Mouse (Mus musculus) MEL (cell line): Measurements from ENCODE around the gene Urb1. TPM values are rescaled to one million over a fixed set of nuclear protein-coding genes. Genes with fewer than 3 reads are reported as not detected.

Source experiments
- DNase-seq: peaks from one replicate; pipeline ENCODE4 v3.0.0; 2011; ENCODE audit warnings: low read depth, low spot score
- H3K27ac ChIP-seq: 2 replicates; pipeline ENCODE4 v1.5.1; 2012; ENCODE audit warnings: low read depth, mild to moderate bottlenecking, control low read depth, low read length, moderate library complexity; ENCODE audit not compliant: control insufficient read depth
- H3K27me3 ChIP-seq, 2 experiments: fragments of 150-350 bp in 1 of 2; sonication (generic) in 1 of 2; 2 replicates each; pipeline ENCODE4 v1.6.1; 2012; ENCODE audit warnings: low read length in 2 of 2, mild to moderate bottlenecking in 2 of 2, improper control_type of control experiment in 1 of 2, moderate library complexity in 1 of 2; ENCODE audit not compliant: insufficient read depth in 2 of 2, control insufficient read depth in 1 of 2
- H3K36me3 ChIP-seq, 2 experiments: 2 replicates each; pipeline ENCODE4 v1.6.1; 2012 to 2014; ENCODE audit warnings: low read length in 2 of 2, improper control_type of control experiment in 1 of 2, inconsistent platforms in 1 of 2, mild to moderate bottlenecking in 1 of 2; ENCODE audit not compliant: insufficient read depth in 2 of 2, control insufficient read depth in 1 of 2
- H3K4me1 ChIP-seq, 2 experiments: fragments of 150-350 bp in 1 of 2; sonication (generic) in 1 of 2; 2 replicates each; pipeline ENCODE4 v1.6.1; 2012; ENCODE audit warnings: low read length in 2 of 2, improper control_type of control experiment in 1 of 2, mild to moderate bottlenecking in 1 of 2; ENCODE audit not compliant: insufficient read depth in 2 of 2, control insufficient read depth in 1 of 2
- H3K4me3 ChIP-seq, 2 experiments: fragments of 150-350 bp in 1 of 2; sonication (generic) in 1 of 2; 2 replicates each; pipeline ENCODE4 v1.5.1; 2012; ENCODE audit warnings: low read depth in 2 of 2, low read length in 2 of 2, mild to moderate bottlenecking in 2 of 2, moderate library complexity in 2 of 2, control low read depth in 1 of 2, improper control_type of control experiment in 1 of 2; ENCODE audit not compliant: control insufficient read depth in 1 of 2, insufficient read depth in 1 of 2
- H3K79me2 ChIP-seq: 2 replicates; pipeline ENCODE4 v1.6.1; 2012; ENCODE audit warnings: mild to moderate bottlenecking, low read length, moderate library complexity; ENCODE audit not compliant: control insufficient read depth, poor library complexity, insufficient read depth
- H3K9ac ChIP-seq: 2 replicates; pipeline ENCODE4 v1.6.1; 2012; ENCODE audit warnings: low read depth, mild to moderate bottlenecking, control low read depth, low read length, moderate library complexity; ENCODE audit not compliant: control insufficient read depth, poor library complexity, severe bottlenecking
- H3K9me3 ChIP-seq: fragments of 150-350 bp; sonication (generic); replicated peaks from 2 replicates; pipeline ENCODE4 v1.6.1; 2012; ENCODE audit warnings: mild to moderate bottlenecking, low read length, improper control_type of control experiment, moderate library complexity; ENCODE audit not compliant: insufficient read depth
- BHLHE40 ChIP-seq: IDR thresholded peaks from 2 replicates; pipeline ENCODE4 v1.6.1; 2012; ENCODE audit warnings: low read depth, mild to moderate bottlenecking, inconsistent platforms, low read length, improper control_type of control experiment, borderline replicate concordance
- CHD1 ChIP-seq: IDR thresholded peaks from 2 replicates; pipeline ENCODE4 v1.6.1; 2012; ENCODE audit warnings: low read depth, mild to moderate bottlenecking, inconsistent platforms, low read length, improper control_type of control experiment
- ELF1 ChIP-seq: IDR thresholded peaks from 2 replicates; pipeline ENCODE4 v1.6.1; 2014; ENCODE audit warnings: low read depth, mild to moderate bottlenecking, inconsistent platforms, low read length, improper control_type of control experiment, moderate library complexity
- EP300 ChIP-seq, 2 experiments: IDR thresholded peaks; 2 replicates each; pipeline ENCODE4 v1.6.1; 2011; ENCODE audit warnings: improper control_type of control experiment in 2 of 2, low read length in 2 of 2, low read depth in 1 of 2, mild to moderate bottlenecking in 1 of 2
- ETS1 ChIP-seq: IDR thresholded peaks from 2 replicates; pipeline ENCODE4 v1.6.1; 2012; ENCODE audit warnings: low read depth, mild to moderate bottlenecking, inconsistent platforms, low read length, improper control_type of control experiment, moderate library complexity
- GABPA ChIP-seq: IDR thresholded peaks from 2 replicates; pipeline ENCODE4 v1.6.1; 2012; ENCODE audit warnings: low read depth, mild to moderate bottlenecking, inconsistent platforms, low read length, improper control_type of control experiment, moderate library complexity
- HCFC1 ChIP-seq: IDR thresholded peaks from 2 replicates; pipeline ENCODE4 v1.6.1; 2012; ENCODE audit warnings: low read depth, mild to moderate bottlenecking, inconsistent platforms, low read length, improper control_type of control experiment, moderate library complexity
- JUND ChIP-seq: IDR thresholded peaks from 2 replicates; pipeline ENCODE4 v1.6.1; 2011; ENCODE audit warnings: low read depth, mild to moderate bottlenecking, improper control_type of control experiment, low read length
- KAT2A ChIP-seq: conservative IDR thresholded peaks from 2 replicates; pipeline ENCODE4 v1.6.1; 2012; ENCODE audit warnings: low read depth, low read length, improper control_type of control experiment, inconsistent platforms
- MAFK ChIP-seq: IDR thresholded peaks from 2 replicates; pipeline ENCODE4 v1.6.1; 2011; ENCODE audit warnings: low read depth, mild to moderate bottlenecking, low read length, improper control_type of control experiment, borderline replicate concordance
- MAX ChIP-seq: IDR thresholded peaks from 2 replicates; pipeline ENCODE4 v1.6.1; 2011; ENCODE audit warnings: low read length, improper control_type of control experiment
- MAZ ChIP-seq: IDR thresholded peaks from 2 replicates; pipeline ENCODE4 v1.6.1; 2012; ENCODE audit warnings: low read depth, mild to moderate bottlenecking, inconsistent platforms, low read length, improper control_type of control experiment
- MEF2A ChIP-seq: IDR thresholded peaks from 2 replicates; pipeline ENCODE4 v1.6.1; 2014; ENCODE audit warnings: low read depth, mild to moderate bottlenecking, inconsistent platforms, low read length, improper control_type of control experiment; ENCODE audit not compliant: poor library complexity, insufficient replicate concordance, severe bottlenecking; ENCODE audit errors: extremely low read depth
- MYB ChIP-seq: IDR thresholded peaks from 2 replicates; pipeline ENCODE4 v1.6.1; 2011; ENCODE audit warnings: mild to moderate bottlenecking, low read depth, low read length, improper control_type of control experiment
- MYC ChIP-seq: IDR thresholded peaks from 2 replicates; pipeline ENCODE4 v1.6.1; 2011; ENCODE audit warnings: low read depth, mild to moderate bottlenecking, low read length, improper control_type of control experiment, moderate library complexity
- POLR2AphosphoS2 ChIP-seq: IDR thresholded peaks from 2 replicates; pipeline ENCODE4 v1.6.1; 2011; ENCODE audit warnings: low read length, improper control_type of control experiment
- RAD21 ChIP-seq: IDR thresholded peaks from 2 replicates; pipeline ENCODE4 v1.6.1; 2011; ENCODE audit warnings: mild to moderate bottlenecking, low read depth, low read length, improper control_type of control experiment
- RCOR1 ChIP-seq: IDR thresholded peaks from 2 replicates; pipeline ENCODE4 v1.6.1; 2012; ENCODE audit warnings: low read depth, mild to moderate bottlenecking, inconsistent platforms, low read length, improper control_type of control experiment
- SIN3A ChIP-seq: IDR thresholded peaks from 2 replicates; pipeline ENCODE4 v1.6.1; 2012; ENCODE audit warnings: low read length, improper control_type of control experiment, inconsistent platforms
- TAL1 ChIP-seq: IDR thresholded peaks from 2 replicates; pipeline ENCODE4 v1.6.1; 2012; ENCODE audit warnings: mild to moderate bottlenecking, inconsistent platforms, low read length, moderate library complexity, mixed read lengths
- TBP ChIP-seq: IDR thresholded peaks from 2 replicates; pipeline ENCODE4 v1.8.0; 2011; ENCODE audit warnings: low read depth, low read length, improper control_type of control experiment
- TCF12 ChIP-seq: IDR thresholded peaks from 2 replicates; pipeline ENCODE4 v1.6.1; 2014; ENCODE audit warnings: low read depth, mild to moderate bottlenecking, inconsistent platforms, low read length, improper control_type of control experiment, moderate library complexity
- USF1 ChIP-seq: IDR thresholded peaks from 2 replicates; pipeline ENCODE4 v1.6.1; 2014; ENCODE audit warnings: low read depth, mild to moderate bottlenecking, inconsistent platforms, low read length, improper control_type of control experiment, moderate library complexity
- ZNF384 ChIP-seq: IDR thresholded peaks from 2 replicates; pipeline ENCODE4 v1.6.1; 2012; ENCODE audit warnings: low read depth, mild to moderate bottlenecking, inconsistent platforms, low read length, improper control_type of control experiment
- polyA plus RNA-seq, 2 experiments: library from polyadenylated mRNA; stranded (reverse) in 1 of 2; unstranded in 1 of 2; fragments of >175 nt in 1 of 2; fragments of >200 nt in 1 of 2; gene quantifications; 2 replicates each; pipeline versions ENCODE4 v1.2.1 to v1.2.4; 2012; ENCODE audit warnings: low replicate concordance in 2 of 2, low read depth in 1 of 2; ENCODE audit not compliant: insufficient read length in 2 of 2, insufficient read depth in 1 of 2, missing spikeins in 1 of 2
- total RNA-seq: library from RNA; depleted of rRNA; stranded (reverse); fragments of 300-350 nt; gene quantifications from 2 replicates; pipeline ENCODE4 v1.2.3, GENCODE M21; 2012

The Urb1 gene
- total and polyA plus RNA-seq, 3 experiments = 26.2 to 36.7 (median 35.3) TPM

- no peak for TF ChIP-seq MEF2A
- TF ChIP-seq POLR2AphosphoS2 = no peak
- TF ChIP-seq KAT2A = no peak
- no peak for TF ChIP-seq BHLHE40
- TF ChIP-seq CHD1 = no peak
- TF ChIP-seq MAX = no peak
- no peak for TF ChIP-seq GABPA
- no peak for TF ChIP-seq TCF12
- no peak for TF ChIP-seq TBP
- no peak for TF ChIP-seq MYC
- H3K4me3 ChIP-seq = no peak overlapping the region
These were observed 56.7 kb downstream of the Urb1 start for GRCm38 (mm10) chr16:90753386-90753941.

GRCm38 (mm10) chr16:90748169-90748568 is 62.0 kb downstream of the Urb1 start:
- TF ChIP-seq BHLHE40 = peak; percentile 86
- no peak for TF ChIP-seq SIN3A
- 0 out of 4 replicates have a peak, but pooled peaks of 1 of the 2 experiments have one; percentile 19 for TF ChIP-seq EP300 (IDR thresholded peaks at IDR 0.05; ENCODE audit: low read depth in 1 of 2, low read length in 2 of 2)
- no peak for TF ChIP-seq ETS1
- H3K36me3 ChIP-seq = peaks cover 0 to 9% of the 10 kb centered on the region in 2 experiments; a peak in 3 of 4 replicates
- no peaks in the 10 kb centered on the region; the same call in 1 of the 2 replicates for H3K79me2 ChIP-seq
- no peaks in the 10 kb centered on the region for H3K9me3 ChIP-seq
- H3K4me1 ChIP-seq = peaks cover 7 to 29% of the 10 kb centered on the region in 2 experiments
- H3K27me3 ChIP-seq = no peaks in the 10 kb centered on the region
- peak overlapping the region in 1 of 2 experiments; percentile 41; a peak in 1 of 4 replicates for H3K4me3 ChIP-seq
- H3K27ac ChIP-seq = peak overlapping the region; percentile 24; the same call in 1 of the 2 replicates
- peak; percentile 64 for DNase-seq
- no peak overlapping the region; the same call in 1 of the 2 replicates for H3K9ac ChIP-seq

More at GRCm38 (mm10) chr16:90753386-90753941, 56.7 kb downstream of the Urb1 start:
- Histone ChIP-seq H3K9me3 (no peaks in the 10 kb centered on the region), H3K79me2 (no peaks in the 10 kb centered on the region), H3K36me3 (peaks cover 2 to 4% of the 10 kb centered on the region in 2 experiments), H3K27me3 (no peaks in the 10 kb centered on the region), H3K9ac (no peak overlapping the region), H3K4me1 (peaks cover 0 to 8% of the 10 kb centered on the region in 2 experiments; a peak in 2 of 4 replicates), H3K27ac (no peak overlapping the region)
- DNase-seq = no peak

- Histone ChIP-seq H3K4me3 (peak overlapping the region; percentile 41 to 51), H3K9me3 (no peaks in the 10 kb centered on the region), H3K4me1 (peaks cover 7 to 29% of the 10 kb centered on the region in 2 experiments), H3K36me3 (peaks cover 0 to 9% of the 10 kb centered on the region in 2 experiments; a peak in 3 of 4 replicates), H3K79me2 (no peaks in the 10 kb centered on the region; the same call in 1 of the 2 replicates), H3K27me3 (no peaks in the 10 kb centered on the region), H3K27ac (peak overlapping the region; percentile 73), H3K9ac (peak overlapping the region; percentile 54)
- DNase-seq = peak; percentile 90
- TF ChIP-seq EP300 (IDR thresholded peaks at IDR 0.05; ENCODE audit: low read depth in 1 of 2, low read length in 2 of 2) (peak; percentile 45 to 51; a peak in 3 of 4 replicates), JUND (no peak), MYC (no peak), RCOR1 (peak; percentile 51; the same call in 1 of the 2 replicates), BHLHE40 (no peak), MYB (no peak), MAZ (no peak), ELF1 (no peak), TAL1 (peak; percentile 29; the same call in 1 of the 2 replicates), KAT2A (no peak), RAD21 (no peak), ZNF384 (no peak), HCFC1 (no peak), MAFK (no peak), SIN3A (peak; percentile 37), USF1 (no peak)
These were observed 63.1 kb downstream of the Urb1 start for GRCm38 (mm10) chr16:90747143-90747542.
